Mouse (Mus musculus) cerebellum, adult 8-10 months (tissue): ENCODE results near the gene St3gal4.
"Not testable (repeated sequence)": the region's sequence is repeated elsewhere in the genome, so short reads cannot be mapped to it uniquely, and the experiment has no call there.

Source experiments
- DNase-seq: peaks from one replicate; pipeline ENCODE4 v3.0.0; 2022

St3gal4 gene

DNA sequence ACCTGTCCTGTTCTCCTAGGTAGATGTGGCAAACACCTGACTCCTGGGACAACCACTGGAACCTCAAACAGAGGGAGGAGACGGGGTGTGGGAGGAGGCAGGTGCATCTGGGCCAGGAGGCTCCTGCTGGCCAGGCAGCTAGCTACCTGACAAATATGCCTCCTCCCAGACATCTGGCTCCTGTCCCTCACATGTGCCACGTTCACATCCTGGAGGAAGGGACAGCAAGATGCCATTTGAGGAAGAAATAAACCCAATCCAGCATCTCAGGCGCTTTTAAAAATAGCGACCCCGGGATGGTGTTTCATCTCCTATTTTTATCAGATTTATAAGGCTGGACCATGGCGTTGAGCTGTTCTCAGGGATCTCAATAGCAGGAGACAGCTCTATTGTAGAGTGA, at the start of gene St3gal4:
Gene St3gal4 (minus strand): TSS at position 101 of the 400 bp plus-strand sequence.
- no peak for DNase-seq

GRCm38 (mm10) chr9:35166798-35167635, 47.9 kb upstream of the St3gal4 start:
- no peak for DNase-seq

DNA sequence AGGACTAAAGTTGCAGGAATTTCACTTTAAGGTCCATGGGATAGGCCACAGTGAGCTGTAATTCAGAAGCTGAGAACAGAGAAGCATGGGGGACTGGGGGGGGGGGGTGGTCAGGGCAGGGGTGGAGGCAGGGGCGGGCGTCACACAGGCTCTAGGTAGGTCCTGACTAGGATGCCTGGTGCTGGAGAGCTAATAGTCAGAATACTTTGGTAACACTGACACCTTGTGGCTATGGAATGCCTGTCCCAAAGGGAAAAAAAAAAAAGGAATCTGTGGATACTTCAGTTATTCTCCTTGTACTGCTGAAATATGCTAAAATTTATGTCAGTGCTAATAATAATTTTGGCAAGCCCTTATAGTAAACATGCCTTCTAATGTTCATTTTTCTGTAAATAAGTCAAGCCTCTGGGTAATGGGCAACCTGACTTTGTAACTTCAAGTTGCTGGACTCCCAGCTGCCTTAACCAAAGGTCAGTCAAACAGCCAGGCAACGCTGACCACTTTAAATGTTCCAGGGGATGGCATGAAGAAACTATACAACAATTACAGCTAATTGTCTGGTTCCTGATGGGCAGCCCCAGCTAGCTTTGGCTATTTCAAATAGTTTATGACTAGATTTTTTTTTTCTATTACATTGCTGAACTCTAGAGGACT, 47.2 kb upstream of the St3gal4 start:
- no peak for DNase-seq

DNA sequence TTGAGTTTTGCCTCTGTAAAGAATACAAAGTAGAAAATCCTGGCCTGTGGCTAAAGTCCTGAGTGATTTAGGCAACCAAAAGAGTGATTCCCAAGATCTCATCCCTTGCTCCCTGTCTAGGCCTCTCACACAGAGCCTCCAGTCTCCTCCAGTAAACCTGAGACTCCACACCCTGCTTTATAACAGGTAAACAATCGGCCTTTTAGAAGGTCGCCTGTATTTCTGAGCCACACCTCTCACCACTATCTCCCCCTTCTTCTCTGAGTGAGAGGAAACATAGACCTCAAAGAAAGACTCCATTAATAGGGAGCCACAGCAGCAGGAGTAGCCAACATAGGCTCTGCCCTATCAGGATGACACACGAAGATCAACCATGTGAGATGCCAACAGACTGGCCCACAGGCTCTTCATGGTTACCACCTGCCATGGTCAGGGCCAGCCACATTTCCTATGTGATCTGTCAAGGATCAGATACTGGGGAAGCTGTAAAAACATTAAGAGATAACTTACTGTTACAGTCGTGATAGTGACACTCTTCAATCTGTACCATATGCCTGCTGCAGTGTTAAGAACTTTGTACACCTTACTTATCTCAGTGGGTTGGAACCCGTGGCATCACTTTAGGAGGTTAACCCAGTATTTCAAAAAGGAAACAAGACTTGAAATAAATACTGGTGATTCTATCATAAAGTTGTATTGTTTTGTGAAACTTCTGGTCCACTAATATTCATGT, 45.2 kb upstream of the St3gal4 start:
- DNase-seq, result no peak

- DNase-seq, result peak; percentile 74
Observed at GRCm38 (mm10) chr9:35163011-35163690, 44.1 kb upstream of the St3gal4 start.

GRCm38 (mm10) chr9:35161721-35162120, 42.7 kb upstream of the St3gal4 start:
- no peak for DNase-seq

DNA sequence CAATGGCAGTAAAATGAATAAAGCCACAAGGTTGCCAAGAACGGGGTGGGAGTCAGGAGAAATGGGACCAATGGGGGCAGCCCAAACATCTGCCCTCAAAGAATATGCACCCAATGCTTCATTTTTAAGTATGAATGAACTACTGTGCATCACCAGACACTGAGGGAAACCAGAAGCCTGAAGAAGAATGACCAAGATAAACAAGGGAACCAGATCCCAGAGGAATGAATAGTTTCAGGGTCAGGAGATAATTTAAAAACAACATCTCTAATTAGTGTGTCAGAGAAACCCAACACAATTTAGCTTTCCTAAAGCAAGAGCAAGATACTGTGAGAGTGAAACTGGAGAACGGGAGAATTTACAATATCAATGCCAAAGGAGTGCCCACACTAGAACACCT, 41.6 kb upstream of the St3gal4 start:
- DNase-seq, result no peak

DNA sequence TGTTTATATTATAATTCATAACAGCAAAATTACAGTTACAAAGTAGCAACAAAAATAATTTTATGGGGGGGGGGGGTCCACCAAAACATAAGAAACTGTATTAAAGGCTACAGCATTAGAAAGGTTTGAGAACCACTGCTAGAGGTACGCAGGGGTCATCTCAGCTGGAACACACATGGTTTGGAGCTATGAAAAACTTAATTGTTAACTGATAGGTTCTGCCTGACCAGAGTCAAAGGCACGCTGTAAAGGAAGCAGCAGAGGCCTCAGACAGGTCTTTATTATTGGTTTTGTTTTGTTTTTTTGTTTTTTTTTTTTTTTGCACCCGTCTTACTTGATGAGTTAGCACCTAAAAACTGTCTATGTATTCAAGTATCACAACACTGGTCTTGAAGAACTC, 39.4 kb upstream of the St3gal4 start:
- DNase-seq, result no peak

GRCm38 (mm10) chr9:35156862-35157261, 37.8 kb upstream of the St3gal4 start:
- no peak for DNase-seq

- no peak for DNase-seq
Observed at GRCm38 (mm10) chr9:35156002-35156710, 37.1 kb upstream of the St3gal4 start.

- no peak for DNase-seq
Observed at GRCm38 (mm10) chr9:35152923-35153322, 33.9 kb upstream of the St3gal4 start.

DNA sequence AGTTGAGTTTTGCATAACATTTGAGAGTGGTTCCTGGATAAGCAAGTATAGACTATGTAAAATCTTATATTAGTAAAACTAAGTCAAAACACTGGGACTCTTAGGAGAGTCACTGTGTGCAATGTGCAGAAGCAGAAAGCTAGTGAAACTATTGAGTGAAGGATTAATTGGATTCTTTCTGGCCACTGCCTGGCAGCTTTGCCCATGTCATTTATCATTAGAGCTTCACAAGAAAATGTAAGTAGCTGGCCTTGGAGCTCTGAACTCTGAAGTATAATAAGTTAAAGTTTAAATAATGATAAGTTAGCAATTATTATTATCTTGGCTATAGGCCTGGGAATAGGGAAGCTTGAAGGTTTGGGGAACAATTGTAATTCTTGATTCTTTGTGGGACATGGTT, 29.8 kb upstream of the St3gal4 start:
- DNase-seq, result not testable (repeated sequence)

DNA sequence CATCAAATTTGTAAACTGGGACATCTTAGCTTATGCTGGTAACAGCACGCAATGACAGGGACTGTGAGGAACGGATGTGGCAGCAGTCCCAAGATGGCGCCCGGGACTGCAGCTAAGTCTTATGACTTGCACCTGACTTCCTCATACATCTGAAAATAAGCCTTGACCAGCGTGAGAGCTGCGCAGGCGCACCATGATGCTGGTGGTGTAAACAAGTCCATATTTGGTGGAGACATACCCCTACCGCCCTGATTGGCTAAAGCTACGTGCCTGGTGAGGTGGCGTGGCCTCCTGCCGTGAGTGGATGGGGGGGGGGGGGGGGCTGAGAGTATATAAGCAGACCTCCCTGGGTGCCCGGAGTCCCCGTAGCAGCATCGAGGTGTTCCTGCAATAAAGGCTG, 28.2 kb upstream of the St3gal4 start:
- DNase-seq, result not testable (repeated sequence)

- DNase-seq, result no peak
Observed at GRCm38 (mm10) chr9:35145829-35146228, 26.8 kb upstream of the St3gal4 start.

- DNase-seq, result no peak
Observed at GRCm38 (mm10) chr9:35145118-35145517, 26.1 kb upstream of the St3gal4 start.

GRCm38 (mm10) chr9:35142221-35142620, 23.2 kb upstream of the St3gal4 start:
- DNase-seq, result no peak

GRCm38 (mm10) chr9:35139231-35139744, 20.2 kb upstream of the St3gal4 start:
- DNase-seq, result no peak

- no peak for DNase-seq
Observed at GRCm38 (mm10) chr9:35138029-35138428, 19.0 kb upstream of the St3gal4 start.

DNA sequence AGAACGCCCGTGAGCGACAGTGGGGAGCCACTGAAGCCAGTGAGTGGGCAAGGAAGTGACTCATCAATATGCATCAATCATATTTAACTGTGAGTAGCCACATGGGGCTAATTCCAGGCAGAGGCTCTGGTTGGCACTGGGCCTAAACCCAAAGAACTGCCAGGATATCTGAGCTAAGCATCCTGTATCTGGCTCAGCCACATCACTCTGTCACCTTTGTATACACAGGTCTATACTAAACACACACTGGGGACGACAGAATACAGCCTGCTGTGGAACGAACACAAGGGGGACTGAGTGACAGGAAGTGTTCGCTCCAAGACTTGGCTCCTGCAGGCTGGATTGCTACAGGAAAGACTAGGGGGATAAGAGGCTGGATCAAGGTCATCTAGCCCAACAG, 16.5 kb upstream of the St3gal4 start:
- DNase-seq, result no peak

- DNase-seq, result no peak
Observed at GRCm38 (mm10) chr9:35131637-35132397, 12.7 kb upstream of the St3gal4 start.

DNA sequence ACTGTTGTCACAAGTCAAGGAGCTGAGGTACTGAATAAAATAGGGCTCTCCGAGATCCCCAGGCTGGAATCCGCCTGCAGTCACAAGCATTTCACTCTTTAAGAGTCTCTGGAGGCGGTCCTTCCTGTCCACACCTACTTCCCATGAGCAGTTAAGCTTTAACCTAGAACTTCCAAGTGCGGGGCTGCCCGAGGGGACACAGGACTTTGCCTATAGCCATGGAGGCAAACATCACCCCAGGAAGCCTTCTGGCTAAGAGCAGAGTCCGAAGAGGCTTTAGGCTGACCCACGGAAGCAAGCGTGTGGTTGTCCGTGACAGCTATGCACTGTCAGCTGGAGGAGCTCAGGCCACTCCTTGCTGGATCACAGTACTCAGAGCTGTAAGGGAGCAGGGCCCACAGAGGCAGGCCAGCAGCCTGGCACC, 9.9 kb upstream of the St3gal4 start:
- no peak for DNase-seq
